Mouse (Mus musculus) liver, embryonic 12.5 days (tissue): Measurements from ENCODE around the gene Tmem178b. TPM values are rescaled to one million over a fixed set of nuclear protein-coding genes. Genes with fewer than 3 reads are reported as not detected.

Experiments used
- ATAC-seq: fragments of 200-750 bp; cut with Nextera tagmentation; 2 replicates; pipeline ENCODE4 v1.8.0; 2017; ENCODE audit warnings: moderate number of reproducible peaks, mild to moderate bottlenecking, moderate library complexity
- H3K27ac ChIP-seq: fragments of 300-500 bp; sonication (generic); 2 replicates; pipeline ENCODE4 v1.5.1; 2016; ENCODE audit warnings: mild to moderate bottlenecking
- H3K27me3 ChIP-seq: fragments of 300-500 bp; sonication (generic); replicated peaks from 2 replicates; pipeline ENCODE4 v1.6.1; 2016; ENCODE audit warnings: mild to moderate bottlenecking, moderate library complexity
- H3K36me3 ChIP-seq: fragments of 300-500 bp; sonication (generic); 2 replicates; pipeline ENCODE4 v1.6.1; 2016; ENCODE audit warnings: mild to moderate bottlenecking, moderate library complexity
- H3K4me1 ChIP-seq: fragments of 300-500 bp; sonication (generic); 2 replicates; pipeline ENCODE4 v1.6.1; 2016
- H3K4me2 ChIP-seq: fragments of 300-500 bp; sonication (generic); 2 replicates; pipeline ENCODE4 v1.6.1; 2016; ENCODE audit warnings: mild to moderate bottlenecking, moderate library complexity
- H3K4me3 ChIP-seq: fragments of 300-500 bp; sonication (generic); 2 replicates; pipeline ENCODE4 v1.5.1; 2016; ENCODE audit warnings: mild to moderate bottlenecking, moderate library complexity
- H3K9ac ChIP-seq: fragments of 300-500 bp; sonication (generic); 2 replicates; pipeline ENCODE4 v1.6.1; 2016; ENCODE audit warnings: mild to moderate bottlenecking, moderate library complexity
- H3K9me3 ChIP-seq: fragments of 300-500 bp; sonication (generic); replicated peaks from 2 replicates; pipeline ENCODE4 v1.6.1; 2016; ENCODE audit warnings: mild to moderate bottlenecking, moderate library complexity
- WGBS: fragments of 180-500 bp; shearing (Covaris S2); methylation state at CpG from one replicate; pipeline ENCODE4 v1.1.7; 2016; ENCODE audit not compliant: insufficient replicate concordance; 5-methylcytosine and 5-hydroxymethylcytosine counted together
- polyA plus RNA-seq: library from polyadenylated mRNA; unstranded; fragments of >200 nt; fragmentation: Nextera tagmentation; extraction: Ambion mirVana; gene quantifications from 2 replicates; pipeline ENCODE4 v1.2.1, GENCODE M21; 2016

Gene Tmem178b
- polyA plus RNA-seq, 1 experiment from 2014 or later = not detected

- no peaks in the 10 kb centered on the region for H3K36me3 ChIP-seq
- H3K4me2 ChIP-seq = no peak overlapping the region
- H3K27me3 ChIP-seq = no peaks in the 10 kb centered on the region
- no peaks in the 10 kb centered on the region for H3K9me3 ChIP-seq
- H3K9ac ChIP-seq = no peak overlapping the region
- H3K4me3 ChIP-seq = no peak overlapping the region
- H3K27ac ChIP-seq = no peak overlapping the region
- no peaks in the 10 kb centered on the region for H3K4me1 ChIP-seq
- no peak for ATAC-seq
- WGBS = 69% methylated on average over 3 of the region's 3 CpGs
These were observed 272.5 kb downstream of the Tmem178b start for GRCm38 (mm10) chr6:40145601-40146000.

DNA sequence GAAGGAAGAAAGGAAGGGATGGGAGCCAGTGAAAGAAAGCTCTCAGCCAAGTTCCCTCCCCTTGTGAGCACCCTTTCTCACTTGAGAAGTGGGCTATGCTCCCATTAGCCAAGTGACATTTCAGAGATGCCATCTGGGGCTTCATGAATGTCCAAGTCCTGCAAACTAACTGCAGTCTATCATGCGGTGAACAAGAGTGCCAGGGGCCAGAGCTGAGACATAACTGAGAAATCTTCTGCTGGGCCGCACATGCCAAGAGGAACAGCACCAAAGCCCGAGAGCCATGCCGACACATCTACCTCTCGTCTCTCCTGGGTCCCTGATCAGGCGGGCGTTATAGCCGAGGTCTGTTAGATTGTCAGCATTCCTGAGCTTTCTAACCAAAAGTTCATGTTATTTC is 279.2 kb downstream of the Tmem178b start:
- Histone ChIP-seq H3K36me3 (no peaks in the 10 kb centered on the region), H3K27ac (no peak overlapping the region), H3K4me1 (no peaks in the 10 kb centered on the region), H3K9ac (no peak overlapping the region), H3K9me3 (no peaks in the 10 kb centered on the region), H3K4me3 (no peak overlapping the region), H3K27me3 (no peaks in the 10 kb centered on the region), H3K4me2 (no peak overlapping the region)
- no peak for ATAC-seq
- 86% methylated on average over 8 of the region's 8 CpGs for WGBS

- 48% methylated on average over 5 of the region's 5 CpGs for WGBS
- H3K4me2 ChIP-seq = no peak overlapping the region
- no peaks in the 10 kb centered on the region for H3K9me3 ChIP-seq
- H3K36me3 ChIP-seq = no peaks in the 10 kb centered on the region
- no peaks in the 10 kb centered on the region for H3K4me1 ChIP-seq
- H3K9ac ChIP-seq = no peak overlapping the region
- no peak for ATAC-seq
- H3K27me3 ChIP-seq = no peaks in the 10 kb centered on the region
- no peak overlapping the region for H3K27ac ChIP-seq
- H3K4me3 ChIP-seq = no peak overlapping the region
These were observed 288.3 kb downstream of the Tmem178b start for GRCm38 (mm10) chr6:40161381-40161780.

- Histone ChIP-seq H3K4me1 (no peaks in the 10 kb centered on the region), H3K4me3 (no peak overlapping the region), H3K9me3 (no peaks in the 10 kb centered on the region), H3K9ac (no peak overlapping the region), H3K27me3 (no peaks in the 10 kb centered on the region), H3K36me3 (no peaks in the 10 kb centered on the region), H3K27ac (no peak overlapping the region), H3K4me2 (no peak overlapping the region)
- ATAC-seq = no peak
- 54% methylated on average over 6 of the region's 6 CpGs for WGBS
These were observed 300.5 kb downstream of the Tmem178b start for GRCm38 (mm10) chr6:40173559-40173958.

DNA sequence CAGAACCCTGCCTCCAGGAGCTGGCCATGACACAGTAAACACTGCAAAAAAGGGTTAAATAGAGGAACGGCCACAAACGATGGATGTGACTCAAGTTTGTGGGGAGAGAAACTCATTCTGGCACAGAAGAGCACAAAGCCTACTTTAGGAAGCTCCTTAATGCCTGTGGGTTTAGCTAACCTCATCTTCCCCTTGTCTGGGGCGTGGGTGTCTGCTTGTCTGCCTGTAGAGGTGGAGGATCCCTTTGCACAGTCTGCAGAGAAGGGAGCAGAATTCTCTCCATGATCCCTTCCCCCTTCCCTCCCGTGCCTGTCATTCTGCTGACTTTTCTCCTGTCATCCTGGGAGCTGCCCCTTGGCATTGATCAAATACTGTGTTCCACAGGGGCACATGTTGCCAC is 304.8 kb downstream of the Tmem178b start:
- no peak for ATAC-seq
- H3K4me3 ChIP-seq = no peak overlapping the region
- WGBS = 37% methylated on average over 4 of the region's 4 CpGs

GRCm38 (mm10) chr6:40180551-40180950 is 307.5 kb downstream of the Tmem178b start:
- Histone ChIP-seq H3K4me3 (no peak overlapping the region), H3K4me1 (no peaks in the 10 kb centered on the region), H3K9ac (no peak overlapping the region), H3K27me3 (no peaks in the 10 kb centered on the region), H3K9me3 (no peaks in the 10 kb centered on the region), H3K4me2 (no peak overlapping the region), H3K27ac (no peak overlapping the region), H3K36me3 (no peaks in the 10 kb centered on the region)
- ATAC-seq = no peak
- WGBS = 66% methylated on average over 4 of the region's 4 CpGs

More for the DNA sequence above, 304.8 kb downstream of the Tmem178b start:
- no peak overlapping the region for H3K27ac ChIP-seq
- no peak overlapping the region for H3K9ac ChIP-seq
- H3K4me1 ChIP-seq = no peaks in the 10 kb centered on the region
- no peaks in the 10 kb centered on the region for H3K9me3 ChIP-seq
- no peak overlapping the region for H3K4me2 ChIP-seq
- no peaks in the 10 kb centered on the region for H3K36me3 ChIP-seq
- no peaks in the 10 kb centered on the region for H3K27me3 ChIP-seq

DNA sequence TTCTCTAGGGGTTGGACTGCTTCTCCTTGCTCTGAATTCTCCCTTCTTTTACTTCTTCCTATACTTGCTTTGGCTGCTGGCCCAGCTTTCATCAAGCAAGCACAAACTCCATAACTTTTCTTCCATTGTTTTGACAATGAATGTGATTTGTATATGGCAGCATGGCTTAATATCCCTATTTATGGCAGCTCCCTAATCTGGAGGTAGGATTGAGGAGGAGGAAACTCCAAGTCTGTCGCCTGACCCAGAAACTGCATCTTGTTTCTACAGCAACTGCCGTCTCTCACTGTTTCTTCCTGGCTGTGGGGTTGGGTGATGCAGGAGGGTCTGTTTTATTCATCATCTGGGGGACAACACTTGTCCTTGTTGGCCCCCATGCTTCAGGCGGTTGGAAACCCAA is 327.6 kb downstream of the Tmem178b start:
- Histone ChIP-seq H3K36me3 (no peaks in the 10 kb centered on the region), H3K4me3 (no peak overlapping the region), H3K27ac (no peak overlapping the region), H3K27me3 (no peaks in the 10 kb centered on the region), H3K9ac (no peak overlapping the region), H3K4me1 (no peaks in the 10 kb centered on the region), H3K9me3 (no peaks in the 10 kb centered on the region), H3K4me2 (no peak overlapping the region)
- WGBS = 56% methylated on average over 3 of the region's 3 CpGs
- ATAC-seq = no peak

DNA sequence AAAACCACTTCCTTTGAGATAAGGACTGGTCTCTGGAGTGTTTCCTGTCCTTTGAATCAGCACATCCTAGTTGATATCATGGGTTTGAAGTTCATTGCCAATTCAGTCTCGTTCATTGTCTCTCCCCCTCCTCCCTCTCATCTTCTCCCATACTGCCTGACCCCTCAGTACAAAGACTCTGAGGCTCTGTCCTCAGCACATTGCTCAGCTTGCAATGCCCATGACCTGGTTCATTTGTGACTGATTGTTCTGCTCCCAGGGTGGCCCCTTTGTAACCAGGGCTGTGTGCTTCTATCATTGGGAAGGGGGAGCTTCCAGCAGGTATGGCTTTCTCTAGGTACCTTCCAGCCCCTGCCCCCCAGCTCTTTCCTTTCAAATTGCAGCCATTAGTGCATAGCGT is 329.5 kb downstream of the Tmem178b start:
- WGBS = 32% methylated on average over 2 of the region's 2 CpGs
- no peak overlapping the region for H3K4me2 ChIP-seq
- ATAC-seq = no peak
- H3K4me3 ChIP-seq = no peak overlapping the region
- H3K27me3 ChIP-seq = no peaks in the 10 kb centered on the region
- no peaks in the 10 kb centered on the region for H3K4me1 ChIP-seq
- H3K27ac ChIP-seq = no peak overlapping the region
- no peak overlapping the region for H3K9ac ChIP-seq
- no peaks in the 10 kb centered on the region for H3K36me3 ChIP-seq
- no peaks in the 10 kb centered on the region for H3K9me3 ChIP-seq

DNA sequence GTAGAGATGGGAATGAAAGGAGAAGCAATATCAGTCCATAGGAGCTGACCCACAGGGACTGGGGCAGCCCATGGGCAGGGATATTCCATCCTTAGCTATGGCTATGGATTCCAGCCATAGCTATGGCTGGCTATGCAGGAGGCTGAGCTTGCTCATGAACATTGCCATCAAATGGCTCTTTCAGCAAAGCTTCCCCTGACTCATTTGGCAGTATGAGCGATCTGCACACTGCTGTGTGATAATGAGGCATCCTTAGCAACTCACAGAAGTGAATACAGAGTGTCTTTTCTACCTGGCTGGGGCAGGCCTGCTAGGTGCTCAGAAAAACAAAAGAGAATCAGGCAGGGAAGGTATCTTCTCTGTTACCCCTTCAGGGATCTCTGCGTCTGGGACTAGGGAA is 332.3 kb downstream of the Tmem178b start:
- 57% methylated on average over 2 of the region's 2 CpGs for WGBS
- ATAC-seq = no peak
- Histone ChIP-seq H3K27me3 (no peaks in the 10 kb centered on the region), H3K36me3 (no peaks in the 10 kb centered on the region), H3K27ac (no peak overlapping the region), H3K4me1 (no peaks in the 10 kb centered on the region), H3K9me3 (no peaks in the 10 kb centered on the region), H3K4me2 (no peak overlapping the region), H3K4me3 (no peak overlapping the region), H3K9ac (no peak overlapping the region)

GRCm38 (mm10) chr6:40208014-40208413 is 334.9 kb downstream of the Tmem178b start:
- no peaks in the 10 kb centered on the region for H3K4me1 ChIP-seq
- 55% methylated on average over 3 of the region's 3 CpGs for WGBS
- no peaks in the 10 kb centered on the region for H3K36me3 ChIP-seq
- H3K9me3 ChIP-seq = no peaks in the 10 kb centered on the region
- no peaks in the 10 kb centered on the region for H3K27me3 ChIP-seq
- H3K4me2 ChIP-seq = no peak overlapping the region
- ATAC-seq = no peak
- no peak overlapping the region for H3K27ac ChIP-seq
- H3K9ac ChIP-seq = no peak overlapping the region
- H3K4me3 ChIP-seq = no peak overlapping the region

- Histone ChIP-seq H3K27me3 (no peaks in the 10 kb centered on the region), H3K9me3 (no peaks in the 10 kb centered on the region), H3K4me1 (no peaks in the 10 kb centered on the region), H3K36me3 (no peaks in the 10 kb centered on the region), H3K27ac (no peak overlapping the region), H3K4me3 (no peak overlapping the region), H3K4me2 (no peak overlapping the region), H3K9ac (no peak overlapping the region)
- 38% methylated on average over 2 of the region's 2 CpGs for WGBS
- ATAC-seq = no peak
These were observed 336.1 kb downstream of the Tmem178b start for GRCm38 (mm10) chr6:40209172-40209571.

- 87% methylated on average over 12 of the region's 12 CpGs for WGBS
- Histone ChIP-seq H3K9me3 (no peaks in the 10 kb centered on the region), H3K9ac (no peak overlapping the region), H3K27me3 (no peaks in the 10 kb centered on the region), H3K27ac (no peak overlapping the region), H3K4me2 (no peak overlapping the region), H3K4me3 (no peak overlapping the region), H3K4me1 (no peaks in the 10 kb centered on the region), H3K36me3 (no peaks in the 10 kb centered on the region)
- no peak for ATAC-seq
These were observed 344.1 kb downstream of the Tmem178b start for GRCm38 (mm10) chr6:40217154-40217553.

GRCm38 (mm10) chr6:40217651-40218050 is 344.6 kb downstream of the Tmem178b start:
- Histone ChIP-seq H3K36me3 (no peaks in the 10 kb centered on the region), H3K4me2 (no peak overlapping the region), H3K9ac (no peak overlapping the region), H3K4me1 (no peaks in the 10 kb centered on the region), H3K9me3 (no peaks in the 10 kb centered on the region), H3K4me3 (no peak overlapping the region), H3K27me3 (no peaks in the 10 kb centered on the region), H3K27ac (no peak overlapping the region)
- ATAC-seq = no peak
- 71% methylated on average over 3 of the region's 3 CpGs for WGBS
